Mouse (Mus musculus) neural tube, embryonic 11.5 days (tissue): Measurements from ENCODE around the gene Gpr15. TPM values are rescaled to one million over a fixed set of nuclear protein-coding genes. Genes with fewer than 3 reads are reported as not detected.

Source experiments
- ATAC-seq: fragments of 200-750 bp; cut with Nextera tagmentation; 2 replicates; pipeline ENCODE4 v1.8.0; 2017; ENCODE audit warnings: moderate number of reproducible peaks, mild to moderate bottlenecking, moderate TSS enrichment, moderate library complexity; ENCODE audit not compliant: insufficient read depth, low FRiP score, low TSS enrichment
- DNase-seq: peaks from one replicate; pipeline ENCODE4 v3.0.0-alpha.2; 2015; ENCODE audit warnings: low spot score
- H3K27ac ChIP-seq: fragments of 300-500 bp; sonication (generic); 2 replicates; pipeline ENCODE4 v1.5.1; 2014; ENCODE audit warnings: low read depth, mild to moderate bottlenecking, low read length
- H3K27me3 ChIP-seq: fragments of 300-500 bp; sonication (generic); 2 replicates; pipeline ENCODE4 v1.6.1; 2014; ENCODE audit warnings: mild to moderate bottlenecking, low read length, mixed read lengths; ENCODE audit not compliant: control insufficient read depth, insufficient read depth
- H3K36me3 ChIP-seq: fragments of 300-500 bp; sonication (generic); 2 replicates; pipeline ENCODE4 v1.6.1; 2014; ENCODE audit warnings: mild to moderate bottlenecking, low read length, moderate library complexity, mixed read lengths; ENCODE audit not compliant: control insufficient read depth, insufficient read depth
- H3K4me1 ChIP-seq: fragments of 300-500 bp; sonication (generic); 2 replicates; pipeline ENCODE4 v1.6.1; 2014; ENCODE audit warnings: low read length, mixed read lengths; ENCODE audit not compliant: control insufficient read depth, insufficient read depth
- H3K4me2 ChIP-seq: fragments of 300-500 bp; sonication (generic); 2 replicates; pipeline ENCODE4 v1.6.1; 2014; ENCODE audit warnings: low read depth, mild to moderate bottlenecking, moderate library complexity
- H3K4me3 ChIP-seq: fragments of 300-500 bp; sonication (generic); 2 replicates; pipeline ENCODE4 v1.5.1; 2014; ENCODE audit warnings: low read depth, low read length
- H3K9ac ChIP-seq: fragments of 300-500 bp; sonication (generic); 2 replicates; pipeline ENCODE4 v1.6.1; 2014; ENCODE audit warnings: mild to moderate bottlenecking, low read length
- H3K9me3 ChIP-seq: fragments of 300-500 bp; sonication (generic); 2 replicates; pipeline ENCODE4 v1.6.1; 2016; ENCODE audit warnings: low read length; ENCODE audit not compliant: control insufficient read depth
- WGBS: fragments of 180-500 bp; shearing (Covaris S2); extraction: QIAGEN DNeasy Blood & Tissue Kit; methylation state at CpG from one replicate; pipeline ENCODE4 v1.1.7; 2014; 5-methylcytosine and 5-hydroxymethylcytosine counted together
- polyA plus RNA-seq: library from polyadenylated mRNA; unstranded; fragments of >200 nt; fragmentation: Nextera tagmentation; extraction: Ambion mirVana; gene quantifications from 2 replicates; pipeline ENCODE4 v1.2.1, GENCODE M21; 2014

Gpr15 gene
- polyA plus RNA-seq, 1 experiment from 2014 or later, result not detected

- Histone ChIP-seq H3K27ac (peak within 1 kb of the TSS; percentile 83), H3K4me1 (peaks cover 4% of the 10 kb centered on the region), H3K4me3 (peak within 1 kb of the TSS; percentile 74), H3K9me3 (no peaks in the 10 kb centered on the region), H3K27me3 (no peaks in the 10 kb centered on the region), H3K36me3 (peaks cover 5% of the 10 kb centered on the region; the same call in 1 of the 2 replicates), H3K4me2 (peak within 1 kb of the TSS; percentile 54), H3K9ac (peak within 1 kb of the TSS; percentile 78)
- peak; percentile 98 for DNase-seq
- 2% methylated on average over 34 of the region's 35 CpGs for WGBS
- ATAC-seq, result peak; percentile 100
Measured at GRCm38 (mm10) chr16:58727477-58728131, 8.7 kb upstream of the Gpr15 start, which contains the start of gene Cldnd1. Cldnd1 (plus strand) TSS chr16:58727910.

GRCm38 (mm10) chr16:58726680-58727476 lies 8.0 kb upstream of the Gpr15 start:
- Histone ChIP-seq H3K36me3 (peaks cover 4% of the 10 kb centered on the region; the same call in 1 of the 2 replicates), H3K9ac (no peak overlapping the region), H3K4me1 (peaks cover 4% of the 10 kb centered on the region), H3K4me2 (no peak overlapping the region), H3K27me3 (no peaks in the 10 kb centered on the region), H3K27ac (no peak overlapping the region), H3K9me3 (no peaks in the 10 kb centered on the region), H3K4me3 (no peak overlapping the region)
- WGBS, result 82% methylated on average over 11 of the region's 11 CpGs
- DNase-seq, result no peak
- ATAC-seq, result no peak

- Histone ChIP-seq H3K4me1 (no peaks in the 10 kb centered on the region), H3K9ac (no peak overlapping the region), H3K27ac (no peak overlapping the region), H3K9me3 (no peaks in the 10 kb centered on the region), H3K4me2 (no peak overlapping the region), H3K36me3 (no peaks in the 10 kb centered on the region), H3K4me3 (no peak overlapping the region), H3K27me3 (no peaks in the 10 kb centered on the region)
- ATAC-seq (no peak), DNase-seq (no peak)
- WGBS, result 90% methylated on average over 2 of the region's 2 CpGs
Measured at GRCm38 (mm10) chr16:58722292-58722691, 3.4 kb upstream of the Gpr15 start.

GRCm38 (mm10) chr16:58715018-58715417 lies 3.9 kb downstream of the Gpr15 start:
- H3K27ac ChIP-seq, result no peak overlapping the region
- no peak overlapping the region for H3K4me3 ChIP-seq
- ATAC-seq, result no peak
- no peaks in the 10 kb centered on the region for H3K27me3 ChIP-seq
- no peak overlapping the region for H3K9ac ChIP-seq
- no peaks in the 10 kb centered on the region for H3K4me1 ChIP-seq
- no peak overlapping the region for H3K4me2 ChIP-seq
- H3K9me3 ChIP-seq, result no peaks in the 10 kb centered on the region
- H3K36me3 ChIP-seq, result no peaks in the 10 kb centered on the region
- DNase-seq, result no peak
- WGBS, result 63% methylated on average over 4 of the region's 4 CpGs

GRCm38 (mm10) chr16:58713128-58713527 lies 5.7 kb downstream of the Gpr15 start:
- WGBS, result 96% methylated on average over 1 of the region's 1 CpGs
- ATAC-seq (no peak), DNase-seq (no peak)
- no peaks in the 10 kb centered on the region for H3K36me3 ChIP-seq
- H3K4me2 ChIP-seq, result no peak overlapping the region
- H3K4me3 ChIP-seq, result no peak overlapping the region
- no peak overlapping the region for H3K9ac ChIP-seq
- H3K27me3 ChIP-seq, result no peaks in the 10 kb centered on the region
- H3K4me1 ChIP-seq, result no peaks in the 10 kb centered on the region
- no peaks in the 10 kb centered on the region for H3K9me3 ChIP-seq
- H3K27ac ChIP-seq, result no peak overlapping the region

GRCm38 (mm10) chr16:58712221-58712620 lies 6.6 kb downstream of the Gpr15 start:
- Histone ChIP-seq H3K4me1 (no peaks in the 10 kb centered on the region), H3K27ac (no peak overlapping the region), H3K9me3 (no peaks in the 10 kb centered on the region), H3K36me3 (no peaks in the 10 kb centered on the region), H3K9ac (no peak overlapping the region), H3K4me2 (no peak overlapping the region), H3K4me3 (no peak overlapping the region), H3K27me3 (no peaks in the 10 kb centered on the region)
- ATAC-seq (no peak), DNase-seq (no peak)
- 71% methylated on average over 8 of the region's 8 CpGs for WGBS

GRCm38 (mm10) chr16:58709536-58709935 lies 9.3 kb downstream of the Gpr15 start:
- Histone ChIP-seq H3K4me2 (no peak overlapping the region), H3K9ac (no peak overlapping the region), H3K4me3 (no peak overlapping the region), H3K9me3 (no peaks in the 10 kb centered on the region), H3K27me3 (no peaks in the 10 kb centered on the region), H3K4me1 (no peaks in the 10 kb centered on the region), H3K36me3 (no peaks in the 10 kb centered on the region), H3K27ac (no peak overlapping the region)
- DNase-seq (no peak), ATAC-seq (no peak)
- WGBS, result 80% methylated on average over 4 of the region's 4 CpGs

GRCm38 (mm10) chr16:58708601-58709475 lies 10.0 kb downstream of the Gpr15 start:
- Histone ChIP-seq H3K36me3 (no peaks in the 10 kb centered on the region), H3K9me3 (no peaks in the 10 kb centered on the region), H3K4me2 (no peak overlapping the region), H3K4me1 (no peaks in the 10 kb centered on the region), H3K27me3 (no peaks in the 10 kb centered on the region), H3K4me3 (no peak overlapping the region), H3K9ac (no peak overlapping the region), H3K27ac (no peak overlapping the region)
- DNase-seq (no peak), ATAC-seq (no peak)
- WGBS, result 89% methylated on average over 3 of the region's 3 CpGs
